In the genomic region with DNA sequence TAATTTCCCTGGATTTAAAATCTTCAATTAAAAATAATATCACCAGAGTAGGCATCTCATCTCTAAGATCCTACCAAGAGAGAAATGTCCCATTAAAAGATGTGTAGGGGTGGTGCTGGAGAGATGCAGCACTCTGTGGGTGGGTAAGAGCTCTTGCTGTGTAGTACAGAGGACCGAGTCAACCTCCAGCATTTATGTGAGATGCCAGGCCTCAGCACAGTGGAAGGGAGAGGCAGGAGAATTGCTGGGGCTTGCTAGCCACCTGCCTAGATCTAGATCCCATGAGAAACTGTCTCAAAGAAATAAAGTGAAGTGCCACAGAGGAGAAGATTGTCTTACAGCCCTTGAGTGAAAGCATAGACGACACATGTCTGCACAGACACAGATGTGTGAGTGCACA, we compare ENCODE assay signal across 1 mouse cellular context.
TF ChIP-seq lines count a peak whose summit lies in the region.

No protein-coding gene starts in this region.

TF ChIP-seq in MEL, 35 proteins besides CTCF, POLR2A, EP300 and RAD21:
- TF ChIP-seq ZC3H11A (IDR thresholded peaks at IDR 0.05; ENCODE audit: low read depth, low read length), result no peak
- no peak for TF ChIP-seq ELF1 (IDR thresholded peaks at IDR 0.05; ENCODE audit: low read depth, low read length)
- no peak for TF ChIP-seq CHD1 (IDR thresholded peaks at IDR 0.05; ENCODE audit: low read depth, low read length)
- no peak for TF ChIP-seq MAX (IDR thresholded peaks at IDR 0.05; ENCODE audit: low read length)
- no peak for TF ChIP-seq UBTF (IDR thresholded peaks at IDR 0.05; ENCODE audit: borderline replicate concordance, insufficient read depth, low read depth, low read length)
- no peak for TF ChIP-seq POLR2AphosphoS2 (IDR thresholded peaks at IDR 0.05; ENCODE audit: low read length)
- TF ChIP-seq TCF12 (IDR thresholded peaks at IDR 0.05; ENCODE audit: low read depth, low read length), result no peak
- no peak for TF ChIP-seq POLR2AphosphoS5 (IDR thresholded peaks at IDR 0.05; ENCODE audit: borderline replicate concordance, low read depth, low read length)
- TF ChIP-seq KAT2A (conservative IDR thresholded peaks at IDR 0.05; ENCODE audit: low read depth, low read length), result no peak
- no peak for TF ChIP-seq ZNF384 (IDR thresholded peaks at IDR 0.05; ENCODE audit: low read depth, low read length)
- TF ChIP-seq USF2 (IDR thresholded peaks at IDR 0.05; ENCODE audit: borderline replicate concordance in 1 of 2, insufficient read depth in 1 of 2, low read depth in 1 of 2, low read length in 2 of 2), result no peak
- TF ChIP-seq E2F4 (IDR thresholded peaks at IDR 0.05; ENCODE audit: borderline replicate concordance, low read depth, low read length), result no peak
- TF ChIP-seq MAZ (IDR thresholded peaks at IDR 0.05; ENCODE audit: low read depth, low read length), result no peak
- TF ChIP-seq GABPA (IDR thresholded peaks at IDR 0.05; ENCODE audit: low read depth, low read length), result no peak
- TF ChIP-seq SMC3 (IDR thresholded peaks at IDR 0.05; ENCODE audit: low read depth, low read length), result no peak
- TF ChIP-seq MEF2A (IDR thresholded peaks at IDR 0.05; ENCODE audit: extremely low read depth, insufficient replicate concordance, low read depth, low read length, poor library complexity, severe bottlenecking), result no peak
